Mouse (Mus musculus): ENCODE data around the gene Rhot2. TPM values are rescaled to one million over a fixed set of nuclear protein-coding genes. Genes with fewer than 3 reads are reported as not detected.

The Rhot2 gene
- 10 to 100 TPM; 80.4 to 86.5 TPM for total RNA-seq (2021)

DNA sequence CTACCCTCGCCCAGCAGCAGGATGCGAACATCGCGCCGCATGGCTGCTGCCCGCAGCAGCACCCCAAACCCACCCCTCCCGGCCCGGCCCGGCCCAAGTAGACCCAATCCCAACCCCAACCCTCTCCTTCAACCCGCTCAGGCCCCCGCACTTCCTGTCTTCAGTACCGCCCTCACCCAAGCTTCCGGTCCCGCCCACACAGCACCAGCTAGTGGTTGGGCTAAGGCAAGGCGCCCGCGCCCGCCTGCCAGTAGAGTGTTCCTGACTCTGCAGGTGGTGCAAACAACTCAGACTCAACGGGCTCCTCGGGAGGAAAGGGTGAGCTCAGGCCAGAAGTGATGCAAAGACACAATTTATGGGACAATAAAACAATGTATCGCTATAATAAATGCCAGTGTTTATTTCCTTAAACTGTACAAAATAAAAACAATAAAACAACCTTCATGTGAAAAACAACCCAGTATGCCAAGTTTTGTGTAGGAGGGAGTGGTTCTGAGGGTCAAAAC lies at the start of gene Rhot2:
Gene Rhot2, minus strand, starts transcription at position 456 of the 506 bp plus-strand sequence.
- DNase-seq, result peak; percentile 96 to 98
- intact Hi-C loops (cut with DNase I), result no loop called here

DNA sequence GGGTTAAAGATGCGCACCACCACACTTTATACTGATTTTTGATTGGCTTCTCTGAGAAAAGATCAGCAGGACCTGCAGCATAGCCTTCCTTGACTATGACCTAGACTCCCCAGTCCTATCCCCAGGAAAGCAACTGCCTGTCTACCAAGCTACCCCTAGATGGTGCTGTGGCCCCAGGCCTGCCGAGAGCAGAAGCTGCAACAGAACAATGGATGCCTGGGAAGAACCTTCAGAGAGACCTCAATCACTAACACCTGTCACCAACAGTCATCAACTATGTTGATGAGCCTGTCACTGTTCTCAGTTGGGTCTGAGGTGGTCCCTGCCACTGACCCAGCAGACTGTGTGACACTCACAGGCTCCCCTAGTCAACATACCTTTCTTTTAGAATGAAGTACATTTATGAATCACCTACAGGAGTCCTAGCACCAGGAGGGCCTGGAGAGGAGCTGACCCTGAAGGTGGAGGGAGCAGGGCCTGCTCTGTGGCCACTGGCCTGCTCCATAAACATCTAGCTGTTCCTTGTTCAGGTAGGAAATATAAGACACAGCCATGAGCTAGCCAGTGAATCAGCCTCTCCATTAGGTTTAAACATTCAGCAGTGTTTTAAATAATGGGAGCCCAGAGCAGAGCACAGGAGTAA lies 49.4 kb upstream of the Rhot2 start:
- peak; percentile 76 to 77 for DNase-seq
- intact Hi-C loops (cut with DNase I), result loop anchor here (1.0 to 5.0 kb wide), 3 partner anchors 48 to 198 kb away; partner anchors contain the start of genes Decr2, Nhlrc4 and Pigq

DNA sequence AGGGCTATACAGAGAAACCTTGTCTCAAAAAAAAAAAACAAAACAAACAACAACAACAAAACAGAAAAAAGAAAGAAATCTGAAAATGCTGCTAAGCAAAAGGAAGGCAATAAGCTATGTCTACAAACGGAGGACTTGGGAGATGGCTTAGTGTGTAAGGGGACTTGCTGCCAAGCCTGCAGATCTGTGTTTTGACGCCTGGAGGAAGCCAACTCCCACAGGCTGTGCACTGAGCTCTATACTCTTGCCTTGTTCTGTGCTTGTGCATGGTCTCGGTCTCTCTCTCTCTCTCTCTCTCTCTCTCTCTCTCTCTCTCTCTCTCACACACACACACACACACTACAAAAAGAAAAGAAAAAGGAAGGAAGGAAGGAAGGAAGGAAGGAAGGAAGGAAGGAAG lies 44.2 kb upstream of the Rhot2 start:
- intact Hi-C loops (cut with DNase I), result no loop called here
- no peak for DNase-seq

DNA sequence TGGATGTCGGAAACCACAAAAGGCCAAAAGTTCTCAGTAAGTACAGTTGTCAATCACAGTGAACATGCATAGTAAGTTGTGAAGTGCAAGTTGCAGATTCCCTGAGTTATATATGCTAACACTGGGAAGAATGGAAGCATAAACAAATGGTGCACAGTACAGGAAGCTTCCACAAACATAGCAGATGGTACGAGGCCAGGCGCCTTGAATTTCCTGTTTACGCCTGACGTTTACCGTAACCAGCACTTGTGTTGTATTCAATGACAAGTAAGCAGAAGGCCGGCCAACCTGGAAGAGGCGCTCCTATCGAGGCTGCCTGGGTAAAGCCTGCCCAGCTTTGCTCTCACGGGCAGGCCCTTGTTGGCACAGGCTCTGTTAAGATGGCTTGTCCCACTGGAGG lies 42.8 kb upstream of the Rhot2 start:
- intact Hi-C loops (cut with DNase I), result no loop called here
- no peak for DNase-seq

DNA sequence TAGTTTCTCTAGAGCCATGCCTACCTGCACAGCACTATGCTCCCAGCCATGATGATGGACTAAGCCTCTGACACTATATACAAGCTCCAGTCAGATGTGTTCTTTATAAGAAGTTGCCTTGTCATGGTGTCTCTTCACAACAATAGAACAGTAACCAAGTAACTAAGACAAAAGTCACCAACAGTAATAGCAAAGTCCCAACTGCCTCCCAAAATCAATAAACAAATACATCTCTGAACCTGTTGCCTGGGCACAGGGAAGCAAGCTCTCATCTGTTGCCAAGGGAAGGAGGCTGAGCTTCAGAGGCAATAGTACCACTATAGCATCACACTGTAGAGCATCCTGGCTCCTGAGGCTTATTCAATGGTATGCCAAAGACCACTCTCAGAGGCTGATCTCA lies 42.2 kb upstream of the Rhot2 start:
- DNase-seq, result no peak
- intact Hi-C loops (cut with DNase I), result no loop called here

DNA sequence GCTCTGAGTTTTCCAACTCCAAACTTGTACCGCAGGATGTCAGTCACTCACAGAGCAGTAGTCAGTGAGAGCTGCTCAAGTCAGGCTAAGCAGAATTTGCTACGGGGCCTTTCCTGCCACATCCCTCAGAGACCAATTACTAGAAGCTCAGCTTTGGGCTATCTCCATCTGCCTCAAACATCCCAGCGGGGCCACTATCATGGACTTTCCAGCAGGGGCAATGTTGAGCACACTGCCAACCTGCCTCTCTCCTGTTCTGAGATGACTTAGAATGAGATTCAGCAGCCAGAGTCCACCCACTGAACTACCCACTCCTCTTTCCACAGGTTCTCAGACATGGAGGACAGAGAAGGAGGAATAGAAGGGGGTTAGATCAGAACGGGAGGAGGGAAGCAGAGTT lies 41.0 kb upstream of the Rhot2 start:
- DNase-seq, result no peak
- intact Hi-C loops (cut with DNase I), result no loop called here

DNA sequence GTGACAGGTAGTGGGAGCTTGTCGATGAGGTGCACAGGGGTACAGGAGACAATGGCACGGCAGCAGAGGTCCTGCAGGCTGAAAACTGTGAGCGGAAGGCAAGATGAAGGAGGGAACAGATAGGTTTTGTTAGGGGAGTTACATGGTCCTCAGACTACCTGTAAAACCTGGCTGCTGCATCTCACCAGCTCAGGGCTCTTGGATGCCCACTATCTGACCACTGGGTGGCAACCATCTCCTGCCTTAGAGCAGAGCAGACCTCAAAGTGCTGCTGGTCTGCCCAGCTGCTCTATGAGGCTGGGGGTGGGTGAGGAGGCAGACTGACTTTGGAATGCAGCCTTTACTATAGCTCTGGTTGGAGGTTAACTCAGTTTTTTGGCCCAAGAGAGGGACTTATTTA lies 39.2 kb upstream of the Rhot2 start:
- no peak for DNase-seq
- intact Hi-C loops (cut with DNase I), result no loop called here

DNA sequence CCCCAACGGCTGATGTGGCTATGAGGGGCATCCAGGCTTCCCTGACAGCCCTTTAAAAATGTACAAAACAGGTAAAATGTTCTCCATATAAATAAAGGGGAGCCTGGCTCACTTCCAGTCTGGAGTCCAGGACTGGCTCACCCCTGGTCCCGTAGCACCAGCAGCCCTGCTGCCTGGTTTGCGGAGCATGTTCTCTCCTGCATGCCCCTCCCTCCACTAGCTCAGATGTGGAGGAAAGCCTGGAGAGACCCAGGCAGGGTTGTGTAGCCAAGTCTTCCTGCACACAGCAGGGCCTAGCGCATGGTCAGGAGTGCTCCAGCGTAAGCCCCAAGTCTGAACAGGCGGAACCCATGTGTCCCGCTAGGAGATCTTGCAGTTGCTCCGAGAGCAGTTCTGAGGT lies 38.6 kb upstream of the Rhot2 start:
- intact Hi-C loops (cut with DNase I), result no loop called here
- no peak for DNase-seq

DNA sequence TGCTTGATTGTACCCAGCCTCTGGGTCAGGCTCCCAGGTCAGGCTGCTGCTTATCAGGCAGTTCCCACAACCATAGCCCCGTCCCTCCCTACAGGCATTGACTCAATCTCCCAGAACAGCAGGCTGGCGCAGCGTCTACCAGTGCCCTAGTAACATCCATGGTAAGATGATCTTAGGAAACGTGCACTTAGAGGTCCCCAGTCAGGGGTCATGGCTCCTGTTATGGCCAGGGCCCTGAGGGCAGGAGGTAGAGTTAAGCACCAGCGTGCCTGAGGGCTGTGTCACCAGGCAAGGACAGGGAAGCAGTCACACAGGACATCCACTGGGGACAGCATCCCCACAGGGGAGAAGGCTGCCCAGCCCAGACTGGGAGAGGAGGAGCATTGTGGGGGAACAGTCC lies 37.7 kb upstream of the Rhot2 start:
- intact Hi-C loops (cut with DNase I), result no loop called here
- no peak for DNase-seq

DNA sequence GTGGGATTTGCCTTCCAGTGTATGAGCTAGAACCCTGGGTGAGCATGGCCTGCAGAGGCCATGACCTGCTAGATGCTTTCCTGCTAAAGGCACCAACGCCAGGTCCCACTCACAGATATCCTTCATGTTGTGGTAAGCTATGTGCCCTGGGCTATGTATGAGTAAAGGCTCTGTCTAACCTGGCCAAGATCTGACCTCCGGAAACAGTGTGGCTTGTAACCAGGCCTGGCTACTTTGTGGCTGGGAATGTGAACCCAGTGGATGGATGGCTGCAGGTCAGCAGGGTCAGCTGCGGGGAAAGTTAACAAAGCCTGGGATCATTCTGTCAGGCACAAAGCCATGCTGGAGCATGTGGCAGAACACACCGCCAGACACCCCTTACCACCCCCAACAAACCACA lies 37.0 kb upstream of the Rhot2 start:
- DNase-seq, result no peak
- intact Hi-C loops (cut with DNase I), result no loop called here

DNA sequence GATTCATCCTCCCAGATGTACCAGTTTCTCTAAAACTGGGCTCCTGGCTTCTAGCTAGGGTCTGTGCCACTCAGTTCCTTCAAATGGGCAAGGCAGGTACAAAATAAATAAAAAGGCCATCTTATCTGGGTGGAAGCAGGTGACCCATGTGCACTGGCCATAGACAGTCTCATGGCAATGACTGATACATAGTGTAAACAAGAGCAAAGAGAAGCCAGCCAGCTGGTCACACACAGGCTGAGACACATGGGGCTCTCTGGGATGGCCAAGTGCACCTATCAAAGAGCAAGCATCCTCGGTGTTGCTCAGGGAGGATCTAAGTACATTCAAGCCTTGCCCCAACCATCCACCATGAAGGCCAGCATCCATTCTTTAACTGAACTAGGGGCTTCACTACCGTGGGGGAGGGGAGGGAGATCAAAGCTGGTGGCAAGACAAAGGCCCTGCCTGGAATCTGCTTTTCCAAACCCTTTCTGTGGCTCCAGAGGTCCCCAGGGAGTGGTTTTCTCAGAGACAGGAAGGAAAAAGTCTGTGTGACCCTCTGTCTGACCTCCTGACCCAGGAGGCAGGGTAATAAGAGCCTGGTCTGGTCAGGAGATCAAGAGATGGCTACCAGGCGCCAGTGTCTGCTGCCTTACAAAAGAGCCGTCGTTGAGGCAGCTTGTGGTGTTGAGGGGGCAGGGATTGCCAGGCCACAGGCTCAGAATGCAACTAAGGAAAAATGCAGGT lies 36.4 kb upstream of the Rhot2 start:
- intact Hi-C loops (cut with DNase I), result no loop called here
- DNase-seq, result no peak

DNA sequence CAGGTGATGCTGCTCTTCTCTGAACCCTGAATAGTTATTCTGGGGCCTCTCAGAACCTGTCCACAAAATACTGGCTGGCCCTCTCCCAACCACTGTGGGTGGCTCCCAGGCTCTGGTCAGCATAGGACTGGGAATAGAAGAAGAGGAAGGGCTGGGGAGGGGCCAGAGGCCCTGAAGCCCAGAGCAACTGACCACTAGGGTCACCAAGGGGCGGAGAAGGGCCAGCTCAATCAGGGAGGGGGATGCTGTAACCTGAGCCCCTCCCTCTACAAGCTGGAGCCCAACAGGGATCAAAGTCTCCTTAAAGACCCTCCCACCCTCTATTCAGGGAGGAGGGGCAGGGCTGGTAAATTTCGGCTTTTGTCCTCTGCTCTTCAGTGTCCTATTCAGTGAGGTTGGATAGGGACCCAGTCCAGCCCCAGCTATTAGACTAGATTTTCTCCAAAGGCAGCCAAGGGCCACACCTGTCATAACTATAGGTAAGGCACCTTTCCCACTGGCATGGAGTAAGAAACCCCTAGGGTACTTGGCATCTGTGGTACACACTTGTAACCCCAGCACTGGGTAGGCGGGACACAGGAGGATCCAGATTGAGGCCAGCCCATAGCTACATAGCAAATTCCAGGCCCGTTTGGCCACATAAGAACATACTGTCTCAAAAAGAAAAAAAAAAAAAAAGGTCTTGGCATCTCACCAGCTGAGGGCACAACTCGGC lies 35.7 kb upstream of the Rhot2 start, which contains the start of gene Wfikkn1:
Gene Wfikkn1, minus strand, starts transcription at position 663 of the 715 bp plus-strand sequence.
- no peak for DNase-seq
- intact Hi-C loops (cut with DNase I), result no loop called here

DNA sequence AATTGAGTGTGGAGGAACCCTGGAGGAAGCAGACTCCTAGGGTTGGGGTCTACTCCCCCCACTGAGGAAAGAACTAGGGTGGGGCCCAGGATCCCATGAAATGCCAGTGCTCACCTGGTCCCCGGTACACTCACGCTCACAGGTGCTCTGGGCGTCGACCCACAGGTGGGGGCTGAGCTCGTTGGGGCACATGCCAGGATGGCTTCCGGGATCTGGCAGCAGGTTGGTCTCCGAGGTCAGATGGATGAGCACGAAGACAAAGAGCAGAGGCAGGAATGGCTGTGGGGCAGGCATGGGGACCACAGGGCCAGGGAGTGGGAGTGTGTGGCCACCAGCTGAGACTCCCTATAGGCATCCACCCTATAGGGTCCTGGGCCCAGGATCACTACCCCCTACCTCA lies 35.1 kb upstream of the Rhot2 start:
- intact Hi-C loops (cut with DNase I), result no loop called here

DNA sequence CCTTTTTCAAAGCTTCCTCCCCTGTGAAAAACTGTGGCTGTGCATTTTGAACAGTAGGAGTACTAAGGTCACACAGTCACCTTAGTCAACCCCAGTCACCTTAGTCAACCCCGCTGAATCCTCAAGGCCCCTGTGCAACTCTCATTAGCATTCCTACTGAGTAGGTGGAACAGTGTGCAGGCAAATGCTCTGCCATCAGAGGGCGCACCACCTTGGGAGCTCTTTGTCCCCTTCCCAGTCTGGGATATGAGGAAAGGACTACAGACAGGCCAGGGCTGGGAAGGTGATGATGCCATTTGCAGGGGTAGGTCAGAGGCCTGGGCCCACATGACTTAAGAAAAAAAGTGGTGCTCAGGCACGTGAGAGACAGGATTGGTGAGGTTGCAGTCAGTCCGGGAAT lies 34.6 kb upstream of the Rhot2 start:
- DNase-seq, result no peak
- intact Hi-C loops (cut with DNase I), result no loop called here

More for the DNA sequence above, 35.1 kb upstream of the Rhot2 start:
- no peak for DNase-seq

DNA sequence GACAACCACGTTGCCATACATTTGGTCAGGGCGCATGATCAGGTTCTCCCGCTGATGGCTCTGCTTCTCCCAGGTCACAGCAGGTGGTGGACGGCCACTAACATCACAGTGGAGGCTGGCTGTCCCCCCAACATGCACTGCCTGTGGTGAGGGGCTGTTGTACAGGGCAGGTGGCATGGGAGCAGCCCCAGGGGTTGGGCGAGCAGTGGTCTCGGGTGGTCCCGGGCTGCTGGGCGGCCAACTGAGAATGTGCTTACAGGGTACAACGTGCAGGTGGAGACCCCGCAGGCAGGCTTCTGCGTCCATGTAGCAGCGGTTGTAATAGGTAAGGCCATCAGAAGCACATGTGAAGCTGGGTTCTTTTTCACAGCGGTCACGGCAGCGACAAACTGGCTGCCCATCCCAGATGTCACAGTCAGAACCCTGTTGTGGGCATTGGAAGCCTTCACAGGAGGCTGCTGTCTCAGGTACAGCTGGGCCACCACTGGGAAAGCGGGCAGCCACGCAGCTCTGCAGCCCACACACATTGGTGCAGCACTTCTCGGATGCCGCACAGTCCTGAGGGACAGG lies 34.0 kb upstream of the Rhot2 start:
- DNase-seq, result no peak
- intact Hi-C loops (cut with DNase I), result no loop called here

DNA sequence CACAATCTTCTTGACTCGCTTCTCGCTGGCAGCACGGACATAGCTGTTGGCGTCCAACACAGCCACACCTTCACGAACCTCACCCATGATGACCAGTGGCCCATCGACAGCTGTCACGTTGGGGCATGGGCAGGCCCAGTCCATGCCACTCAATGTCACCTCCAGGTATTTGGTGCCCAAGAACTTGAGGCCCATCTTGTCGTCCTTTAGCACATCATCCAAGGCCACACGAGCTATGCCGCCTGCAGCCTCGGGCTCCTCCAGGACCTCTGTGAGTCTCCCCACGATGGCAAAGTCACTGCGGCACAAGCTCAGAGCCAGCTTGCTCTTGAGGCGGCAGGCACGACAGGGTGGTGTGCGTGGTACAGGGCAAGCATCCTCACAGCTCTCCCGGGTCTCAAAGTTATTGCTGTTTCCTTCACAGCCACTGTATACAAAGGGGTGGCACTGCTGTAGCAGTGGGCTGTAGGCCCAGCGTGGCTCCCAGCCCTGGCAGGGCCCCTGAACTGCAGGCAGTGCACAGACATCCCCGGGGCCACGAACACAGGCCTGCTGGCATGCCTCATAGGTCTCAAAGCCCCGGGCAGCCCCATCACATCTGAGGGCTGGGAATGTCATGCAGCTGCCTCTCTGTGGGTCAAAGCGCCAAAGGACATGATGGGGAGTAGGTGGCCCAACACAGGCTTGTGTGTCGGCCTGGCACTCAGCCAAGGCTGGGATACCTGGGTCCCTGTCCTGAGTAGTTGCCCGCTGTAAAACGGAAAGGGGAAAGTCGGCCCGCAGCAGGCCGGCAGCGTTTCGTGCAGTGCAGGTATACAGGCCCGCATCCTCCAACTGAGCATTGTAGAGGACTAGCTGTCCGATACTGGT lies 33.3 kb upstream of the Rhot2 start:
- DNase-seq, result no peak
- intact Hi-C loops (cut with DNase I), result no loop called here

DNA sequence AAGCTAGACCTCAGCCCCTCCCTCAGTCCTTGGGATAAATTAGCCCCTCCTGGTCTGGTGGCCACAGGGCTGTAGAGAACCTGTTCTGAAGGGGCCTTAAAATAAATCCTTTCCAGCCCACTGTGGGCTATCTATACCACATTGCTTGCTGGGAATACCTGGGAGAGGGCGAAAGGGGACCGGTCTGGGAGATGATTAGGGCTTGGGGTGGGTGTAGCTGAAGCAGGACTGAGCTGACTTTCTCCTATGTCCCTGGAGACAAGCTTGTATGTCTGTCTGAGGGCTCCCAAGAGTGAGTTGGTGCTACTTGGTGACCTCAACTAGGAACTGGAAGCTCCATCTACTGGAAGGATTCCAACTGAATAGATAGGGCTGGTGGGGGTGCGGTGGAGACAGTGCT lies 32.4 kb upstream of the Rhot2 start:
- DNase-seq, result no peak
- intact Hi-C loops (cut with DNase I), result no loop called here

DNA sequence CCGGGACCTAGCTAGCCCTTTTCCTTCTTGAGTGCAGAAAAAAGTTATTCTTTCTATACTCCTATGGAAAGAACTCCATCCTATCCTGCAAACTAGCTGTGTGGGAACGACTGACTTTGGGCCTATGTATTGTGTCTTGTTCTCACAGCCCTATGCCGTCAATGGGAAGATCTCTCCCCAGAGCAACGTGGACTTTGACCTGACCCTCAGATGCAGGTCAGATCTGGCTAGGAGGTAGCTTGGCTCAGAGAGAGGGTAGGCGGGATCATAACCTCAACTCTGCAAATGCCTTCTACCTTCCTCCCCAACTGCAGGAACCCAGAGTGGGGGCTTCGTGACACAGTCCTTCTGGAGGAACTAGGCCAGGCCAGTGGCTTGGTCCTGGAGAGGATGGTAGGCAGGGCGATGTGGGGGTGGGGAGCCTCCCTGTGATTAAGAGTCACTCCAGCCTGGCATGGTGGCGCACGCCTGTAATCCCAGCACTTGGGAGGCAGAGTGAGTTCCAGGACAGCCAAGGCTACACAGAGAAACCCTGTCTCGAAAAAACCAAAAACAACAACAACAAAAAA lies 31.8 kb upstream of the Rhot2 start:
- intact Hi-C loops (cut with DNase I), result no loop called here
- DNase-seq, result no peak

DNA sequence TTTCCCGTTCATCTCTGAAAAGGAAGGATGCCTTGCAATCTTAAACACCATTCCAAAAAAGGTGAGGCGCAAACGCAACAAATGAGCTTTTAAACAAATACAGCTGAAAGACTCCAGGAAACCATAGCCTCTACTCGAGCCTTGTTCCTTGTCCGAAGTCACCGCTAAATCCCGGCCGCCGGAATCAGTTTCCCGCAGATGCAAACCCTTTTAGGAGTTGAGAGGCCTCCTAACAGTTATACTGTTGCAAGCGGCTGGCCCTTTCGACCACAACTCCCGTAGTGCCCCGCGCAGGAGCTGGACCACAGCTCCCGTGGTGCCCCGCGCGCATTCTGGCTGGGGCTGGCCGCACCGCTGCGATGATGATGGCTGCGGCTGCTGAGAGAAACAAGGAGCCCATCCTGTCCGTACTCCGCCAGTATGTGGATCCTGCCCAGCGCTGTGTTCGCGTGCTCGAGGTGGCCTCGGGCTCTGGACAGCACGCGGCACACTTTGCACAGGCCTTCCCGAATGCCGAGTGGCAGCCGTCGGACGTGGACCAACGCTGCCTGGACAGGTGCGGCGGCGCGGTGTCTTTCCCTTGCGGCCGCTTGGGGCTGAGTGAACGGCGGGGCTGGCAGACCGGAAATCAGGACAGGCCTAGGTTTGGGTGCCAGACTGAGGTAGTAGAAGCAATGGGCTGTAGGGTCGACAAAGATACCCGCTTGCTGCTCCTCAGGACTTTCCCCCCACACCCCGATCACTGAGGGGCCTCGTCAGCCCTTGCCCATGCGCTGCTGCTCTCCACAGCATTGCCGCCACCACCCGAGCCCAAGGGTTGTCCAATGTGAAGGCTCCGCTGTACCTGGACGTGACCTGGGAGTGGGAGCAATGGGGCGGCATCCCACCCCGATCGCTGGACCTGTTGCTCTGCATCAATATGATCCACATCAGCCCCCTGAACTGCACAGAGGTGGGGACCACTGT lies 30.8 kb upstream of the Rhot2 start:
- peak; percentile 91 to 92 for DNase-seq
- intact Hi-C loops (cut with DNase I), result loop anchor here (2.0 kb wide), 1 partner anchor 43 kb away; the partner anchor contains the start of gene Rab40c
